In genomic region chr6:107536631-107537030, GRCm38 (mm10) we compare ENCODE assay signal across 26 mouse cellular contexts. TPM values are rescaled to one million over a fixed set of nuclear protein-coding genes. Genes with fewer than 3 reads are reported as not detected.
"Had no signal": no experiment of that assay in that cellular context is flagged by ENCODE, and none has a peak within 500 bp of the region (broad histone marks: within the 10 kb centered on the region; RNA-seq: fewer than 3 reads in every experiment).

No protein-coding gene starts in this region.

- DNase-seq: gastrocnemius, adult 2 months; gastrocnemius, postnatal 10 days; gastrocnemius, postnatal 25 days; heart, adult 2 months; heart, postnatal 4 days; kidney, adult 11 months; kidney, adult 2 months; kidney, adult 9 months; kidney, postnatal 10 days; kidney, postnatal 25 days; kidney, postnatal 4 days had no signal

- H3K4me1 ChIP-seq: heart, embryonic 13.5 days; heart, embryonic 15.5 days; limb, embryonic 13.5 days; limb, embryonic 15.5 days; liver, embryonic 12.5 days had no signal

- ATAC-seq: hindbrain, embryonic 16.5 days; inflammation-experienced regulatory T-cells, adult 6 months; liver, embryonic 12.5 days had no signal

- H3K27me3 ChIP-seq: hindbrain, embryonic 12.5 days; limb, embryonic 15.5 days had no signal

- H3K36me3 ChIP-seq: heart, embryonic 13.5 days; heart, embryonic 15.5 days; limb, embryonic 13.5 days; limb, embryonic 15.5 days; liver, embryonic 12.5 days had no signal

- H3K9me3 ChIP-seq: heart, embryonic 13.5 days; heart, embryonic 15.5 days; hindbrain, embryonic 10.5 days; hindbrain, embryonic 12.5 days; limb, embryonic 13.5 days; limb, embryonic 15.5 days; liver, embryonic 12.5 days had no signal

- H3K4me3 ChIP-seq: gastrocnemius, adult 2 months; heart, adult 2 months; heart, embryonic 13.5 days; heart, embryonic 15.5 days; hindbrain, embryonic 10.5 days; hindbrain, embryonic 12.5 days; layer of hippocampus, adult 2 months; left cerebral cortex, adult 2 months; limb, embryonic 13.5 days; limb, embryonic 15.5 days; liver, embryonic 12.5 days had no signal

- H3K4me2 ChIP-seq: heart, embryonic 11.5 days; heart, embryonic 13.5 days; heart, embryonic 15.5 days; hindbrain, embryonic 12.5 days; limb, embryonic 13.5 days; limb, embryonic 15.5 days; liver, embryonic 12.5 days had no signal

- H3K9ac ChIP-seq: heart, embryonic 13.5 days; heart, embryonic 15.5 days; hindbrain, embryonic 12.5 days; hindbrain, embryonic 14.5 days; limb, embryonic 13.5 days; limb, embryonic 15.5 days; liver, embryonic 12.5 days; liver, embryonic 14.5 days had no signal

- H3K27ac ChIP-seq: gastrocnemius, adult 2 months; heart, adult 2 months; heart, embryonic 13.5 days; heart, embryonic 15.5 days; hindbrain, embryonic 10.5 days; hindbrain, embryonic 12.5 days; hindbrain, embryonic 14.5 days; layer of hippocampus, adult 2 months; left cerebral cortex, adult 2 months; limb, embryonic 13.5 days; limb, embryonic 15.5 days; liver, embryonic 12.5 days; liver, embryonic 14.5 days had no signal

RNA-seq across cellular contexts. Expression of gene Lrrn1, which starts 7.1 kb away (rescaled TPM):
- total RNA-seq: granulocyte monocyte progenitor cell, adult 5-6 weeks had no signal
- polyA plus RNA-seq: inflammation-experienced regulatory T-cells, adult 6 months had no signal
